Mouse (Mus musculus) kidney, embryonic 14.5 days (tissue): Measurements from ENCODE around the gene Il17rc. TPM values are rescaled to one million over a fixed set of nuclear protein-coding genes. Genes with fewer than 3 reads are reported as not detected.

ENCODE experiments used
- microRNA-seq: library from miRNA; unstranded; fragments of <30 nt; microRNA quantifications from one replicate; pipeline ENCODE4, GENCODE M21; 2016
- polyA plus RNA-seq: library from polyadenylated mRNA; unstranded; fragments of >200 nt; fragmentation: Nextera tagmentation; extraction: Ambion mirVana; gene quantifications from 2 replicates; pipeline ENCODE4 v1.2.1, GENCODE M21; 2014

Gene Il17rc
- polyA plus RNA-seq, 1 experiment from 2014 or later, result 9.5 TPM

Small RNAs within 50 kb of the gene (microRNA-seq; reads per million reads assigned to microRNA genes)
- gene Gm23365 (not detected), gene Gm24387 (not detected)

Other genes with a start within 250 kb of the Il17rc start
- 28.4 and 41.0 TPM in 2 replicates for gene Mtmr14, start 233.6 kb upstream of the Il17rc start, polyA plus RNA-seq
- 0.23 TPM in 1 of 2 replicates, not detected in the other for gene Cpne9, start 189.1 kb upstream of the Il17rc start, polyA plus RNA-seq
- 18.2 and 27.2 TPM in 2 replicates for gene Brpf1, start 164.3 kb upstream of the Il17rc start, polyA plus RNA-seq
- gene Ogg1, start 144.5 kb upstream of the Il17rc start, polyA plus RNA-seq, result 17.3 and 18.4 TPM in 2 replicates
- 112 and 114 TPM in 2 replicates for gene Camk1, start 127.4 kb upstream of the Il17rc start, polyA plus RNA-seq
- 59.9 and 65.8 TPM in 2 replicates for gene Tada3, start 93.5 kb upstream of the Il17rc start, polyA plus RNA-seq
- 230 and 351 TPM in 2 replicates for gene Arpc4, start 93.3 kb upstream of the Il17rc start, polyA plus RNA-seq
- gene Ttll3, start 82.2 kb upstream of the Il17rc start, polyA plus RNA-seq, result 2.0 and 2.4 TPM in 2 replicates
- 29.0 and 30.5 TPM in 2 replicates for gene Rpusd3, start 52.1 kb upstream of the Il17rc start, polyA plus RNA-seq
- gene Cidec, start 35.7 kb upstream of the Il17rc start, polyA plus RNA-seq, result not detected in 2 replicates
- gene Jagn1, start 28.9 kb upstream of the Il17rc start, polyA plus RNA-seq, result 95.9 and 103 TPM in 2 replicates
- gene Il17re, start 12.9 kb upstream of the Il17rc start, polyA plus RNA-seq, result 3.5 and 6.1 TPM in 2 replicates
- gene Creld1, start 11.9 kb downstream of the Il17rc start, polyA plus RNA-seq, result 22.9 and 25.4 TPM in 2 replicates
- gene Prrt3, start 30.5 kb downstream of the Il17rc start, polyA plus RNA-seq, result 0.73 and 1.6 TPM in 2 replicates
- 81.3 and 98.0 TPM in 2 replicates for gene Emc3, start 60.2 kb downstream of the Il17rc start, polyA plus RNA-seq
- gene Fancd2, start 60.3 kb downstream of the Il17rc start, polyA plus RNA-seq, result 12.0 and 16.1 TPM in 2 replicates
- gene Fancd2os, start 129.3 kb downstream of the Il17rc start, polyA plus RNA-seq, result 0.28 and 1.0 TPM in 2 replicates
- gene Brk1, start 133.3 kb downstream of the Il17rc start, polyA plus RNA-seq, result 233 and 273 TPM in 2 replicates
- gene Vhl, start 152.5 kb downstream of the Il17rc start, polyA plus RNA-seq, result 25.9 and 40.7 TPM in 2 replicates
- gene Irak2, start 167.0 kb downstream of the Il17rc start, polyA plus RNA-seq, result 1.9 and 2.6 TPM in 2 replicates
- 0.93 and 1.9 TPM in 2 replicates for gene Tatdn2, start 225.6 kb downstream of the Il17rc start, polyA plus RNA-seq
- gene Ghrl, start 248.5 kb downstream of the Il17rc start, polyA plus RNA-seq, result 0.37 and 0.60 TPM in 2 replicates